Mouse (Mus musculus) embryonic facial prominence, embryonic 10.5 days (tissue): ENCODE results near the gene Fam172a. TPM values are rescaled to one million over a fixed set of nuclear protein-coding genes. Genes with fewer than 3 reads are reported as not detected.

Experiments used
- DNase-seq: peaks from one replicate; pipeline ENCODE4 v3.0.0-alpha.2; 2017; ENCODE audit warnings: low spot score
- H3K27ac ChIP-seq: fragments of 300-500 bp; sonication (generic); replicated peaks from 2 replicates; pipeline ENCODE4 v1.5.1; 2016; ENCODE audit warnings: mild to moderate bottlenecking
- H3K27me3 ChIP-seq: fragments of 300-500 bp; sonication (generic); replicated peaks from 2 replicates; pipeline ENCODE4 v1.6.1; 2016; ENCODE audit warnings: low read depth, mild to moderate bottlenecking; ENCODE audit not compliant: poor library complexity, severe bottlenecking
- H3K36me3 ChIP-seq: fragments of 300-500 bp; sonication (generic); replicated peaks from 2 replicates; pipeline ENCODE4 v1.6.1; 2016; ENCODE audit warnings: mild to moderate bottlenecking, moderate library complexity
- H3K4me1 ChIP-seq: fragments of 300-500 bp; sonication (generic); 2 replicates; pipeline ENCODE4 v1.6.1; 2016
- H3K4me3 ChIP-seq: fragments of 300-500 bp; sonication (generic); 2 replicates; pipeline ENCODE4 v1.5.1; 2016; ENCODE audit warnings: mild to moderate bottlenecking, moderate library complexity
- H3K9me3 ChIP-seq: fragments of 300-500 bp; sonication (generic); 2 replicates; pipeline ENCODE4 v1.6.1; 2016; ENCODE audit warnings: mild to moderate bottlenecking
- WGBS: fragments of 180-500 bp; shearing (Covaris S2); methylation state at CpG from one replicate; pipeline ENCODE4 v1.1.7; 2016; 5-methylcytosine and 5-hydroxymethylcytosine counted together
- polyA plus RNA-seq: library from polyadenylated mRNA; unstranded; fragments of >200 nt; fragmentation: Nextera tagmentation; extraction: Ambion mirVana; gene quantifications from 2 replicates; pipeline ENCODE4 v1.2.1, GENCODE M21; 2016

Gene Fam172a
- polyA plus RNA-seq, 1 experiment from 2014 or later = 28.0 TPM

GRCm38 (mm10) chr13:77982105-77982851 is 280.4 kb downstream of the Fam172a start:
- H3K36me3 ChIP-seq = no peaks in the 10 kb centered on the region
- H3K4me3 ChIP-seq = no peak overlapping the region
- no peak overlapping the region for H3K27ac ChIP-seq
- no peaks in the 10 kb centered on the region for H3K9me3 ChIP-seq
- DNase-seq = peak; percentile 18
- H3K27me3 ChIP-seq = no peaks in the 10 kb centered on the region
- WGBS = 28% methylated on average over 5 of the region's 5 CpGs
- H3K4me1 ChIP-seq = peaks cover 7% of the 10 kb centered on the region

GRCm38 (mm10) chr13:77982852-77983202 is 281.0 kb downstream of the Fam172a start:
- Histone ChIP-seq H3K36me3 (no peaks in the 10 kb centered on the region), H3K27ac (no peak overlapping the region), H3K9me3 (no peaks in the 10 kb centered on the region), H3K4me3 (no peak overlapping the region), H3K27me3 (no peaks in the 10 kb centered on the region), H3K4me1 (peaks cover 7% of the 10 kb centered on the region; the same call in 1 of the 2 replicates)
- 76% methylated on average over 2 of the region's 2 CpGs for WGBS
- DNase-seq = no peak

GRCm38 (mm10) chr13:77991189-77991886 is 289.5 kb downstream of the Fam172a start:
- no peaks in the 10 kb centered on the region for H3K27me3 ChIP-seq
- H3K36me3 ChIP-seq = no peaks in the 10 kb centered on the region
- WGBS = 78% methylated on average over 5 of the region's 5 CpGs
- H3K4me3 ChIP-seq = no peak overlapping the region
- no peaks in the 10 kb centered on the region for H3K9me3 ChIP-seq
- no peak for DNase-seq
- no peak overlapping the region for H3K27ac ChIP-seq
- H3K4me1 ChIP-seq = 0 out of 2 replicates have a peak, but pooled peaks cover 3% of the 10 kb centered on the region

- 77% methylated on average over 4 of the region's 4 CpGs for WGBS
- Histone ChIP-seq H3K27me3 (no peaks in the 10 kb centered on the region), H3K27ac (no peak overlapping the region), H3K4me3 (no peak overlapping the region), H3K36me3 (no peaks in the 10 kb centered on the region), H3K4me1 (peaks cover 4% of the 10 kb centered on the region; the same call in 1 of the 2 replicates), H3K9me3 (no peaks in the 10 kb centered on the region)
- DNase-seq = no peak
Observed at GRCm38 (mm10) chr13:78004649-78005048, 302.8 kb downstream of the Fam172a start.

- WGBS = 32% methylated on average over 3 of the region's 3 CpGs
Observed at GRCm38 (mm10) chr13:78005344-78005743, 303.5 kb downstream of the Fam172a start.

GRCm38 (mm10) chr13:78010176-78010575 is 308.3 kb downstream of the Fam172a start:
- H3K27ac ChIP-seq = no peak overlapping the region
- no peaks in the 10 kb centered on the region for H3K36me3 ChIP-seq
- no peak overlapping the region for H3K4me3 ChIP-seq
- DNase-seq = no peak
- WGBS = 95% methylated on average over 1 of the region's 1 CpGs
- no peaks in the 10 kb centered on the region for H3K27me3 ChIP-seq
- no peaks in the 10 kb centered on the region for H3K9me3 ChIP-seq
- H3K4me1 ChIP-seq = peaks cover 4% of the 10 kb centered on the region; the same call in 1 of the 2 replicates

More at GRCm38 (mm10) chr13:78005344-78005743, 303.5 kb downstream of the Fam172a start:
- Histone ChIP-seq H3K36me3 (no peaks in the 10 kb centered on the region), H3K27ac (no peak overlapping the region), H3K4me3 (no peak overlapping the region), H3K4me1 (peaks cover 4% of the 10 kb centered on the region; the same call in 1 of the 2 replicates), H3K27me3 (no peaks in the 10 kb centered on the region), H3K9me3 (no peaks in the 10 kb centered on the region)
- DNase-seq = no peak

GRCm38 (mm10) chr13:78024683-78025294 is 323.0 kb downstream of the Fam172a start, which contains the start of gene Pou5f2:
TSS of gene Pou5f2 (plus strand) at chr13:78024902.
- Histone ChIP-seq H3K9me3 (no peaks in the 10 kb centered on the region), H3K4me3 (no peak within 1 kb of the TSS), H3K36me3 (peaks cover 11% of the 10 kb centered on the region), H3K27me3 (no peaks in the 10 kb centered on the region), H3K27ac (peak within 1 kb of the TSS; percentile 24; the same call in 1 of the 2 replicates), H3K4me1 (peaks cover 4% of the 10 kb centered on the region)
- DNase-seq = peak; percentile 46
- WGBS = 60% methylated on average over 15 of the region's 15 CpGs

GRCm38 (mm10) chr13:78032821-78033220 is 331.0 kb downstream of the Fam172a start:
- H3K27me3 ChIP-seq = no peaks in the 10 kb centered on the region
- no peak overlapping the region for H3K27ac ChIP-seq
- H3K4me1 ChIP-seq = no peaks in the 10 kb centered on the region
- DNase-seq = no peak
- H3K4me3 ChIP-seq = no peak overlapping the region
- H3K9me3 ChIP-seq = no peaks in the 10 kb centered on the region
- H3K36me3 ChIP-seq = no peaks in the 10 kb centered on the region
- WGBS = 26% methylated on average over 1 of the region's 1 CpGs

- Histone ChIP-seq H3K27me3 (no peaks in the 10 kb centered on the region), H3K4me3 (no peak overlapping the region), H3K4me1 (no peaks in the 10 kb centered on the region), H3K27ac (no peak overlapping the region), H3K36me3 (no peaks in the 10 kb centered on the region), H3K9me3 (no peaks in the 10 kb centered on the region)
- 70% methylated on average over 1 of the region's 1 CpGs for WGBS
- no peak for DNase-seq
Observed at GRCm38 (mm10) chr13:78037203-78037602, 335.4 kb downstream of the Fam172a start.

GRCm38 (mm10) chr13:78043203-78043602 is 341.4 kb downstream of the Fam172a start:
- DNase-seq = no peak
- Histone ChIP-seq H3K36me3 (no peaks in the 10 kb centered on the region), H3K9me3 (no peaks in the 10 kb centered on the region), H3K27ac (no peak overlapping the region), H3K4me1 (peaks cover 7% of the 10 kb centered on the region; the same call in 1 of the 2 replicates), H3K4me3 (no peak overlapping the region), H3K27me3 (0 out of 2 replicates have a peak, but pooled peaks cover 3% of the 10 kb centered on the region)
- 77% methylated on average over 6 of the region's 6 CpGs for WGBS

GRCm38 (mm10) chr13:78045116-78045515 is 343.3 kb downstream of the Fam172a start:
- H3K4me1 ChIP-seq = peaks cover 7% of the 10 kb centered on the region; the same call in 1 of the 2 replicates
- no peak overlapping the region for H3K27ac ChIP-seq
- no peaks in the 10 kb centered on the region for H3K9me3 ChIP-seq
- DNase-seq = peak; percentile 64
- H3K36me3 ChIP-seq = no peaks in the 10 kb centered on the region
- WGBS = 26% methylated on average over 5 of the region's 5 CpGs
- H3K27me3 ChIP-seq = 0 out of 2 replicates have a peak, but pooled peaks cover 3% of the 10 kb centered on the region
- no peak overlapping the region for H3K4me3 ChIP-seq

GRCm38 (mm10) chr13:78087751-78088150 is 385.9 kb downstream of the Fam172a start:
- WGBS = 90% methylated on average over 4 of the region's 4 CpGs
- DNase-seq = no peak
- Histone ChIP-seq H3K27me3 (no peaks in the 10 kb centered on the region), H3K27ac (no peak overlapping the region), H3K36me3 (no peaks in the 10 kb centered on the region), H3K4me1 (no peaks in the 10 kb centered on the region), H3K9me3 (no peaks in the 10 kb centered on the region), H3K4me3 (no peak overlapping the region)
